Mouse (Mus musculus) left cerebral cortex, adult 18-20 months (tissue): ENCODE measurements around the gene Wrb. TPM values are rescaled to one million over a fixed set of nuclear protein-coding genes. Genes with fewer than 3 reads are reported as not detected.

Source experiments
- total RNA-seq, 2 experiments: library from RNA; stranded (reverse); gene quantifications; 2 replicates each; pipeline ENCODE4 v1.2.3; 2021

Gene Wrb
- total RNA-seq, 2 experiments from 2014 or later, result 74.7 to 90.4 TPM

Other genes starting within 250 kb of the Wrb start
- gene Psmg1, start 154.4 kb upstream of the Wrb start, total RNA-seq, result 10 to 100 TPM; 14.5 to 18.1 TPM
- 100 to 1,000 TPM; 146 TPM for gene Brwd1, start 62.9 kb upstream of the Wrb start, total RNA-seq
- 10 to 100 TPM; 65.7 to 67.0 TPM for gene Hmgn1, start 17.7 kb upstream of the Wrb start, total RNA-seq
- 1 to 10 TPM; 1.3 to 2.0 TPM for gene Lca5l, start 46.9 kb downstream of the Wrb start, total RNA-seq
- gene Sh3bgr, start 55.0 kb downstream of the Wrb start, total RNA-seq, result 1 to 10 TPM in 1 of 2 experiments, under 1 TPM in 1; 0.63 to 1.1 TPM
- 10 to 100 TPM; 19.7 to 23.3 TPM for gene B3galt5, start 90.4 kb downstream of the Wrb start, total RNA-seq